Mouse (Mus musculus): Measurements from ENCODE around the gene Pih1d2. TPM values are rescaled to one million over a fixed set of nuclear protein-coding genes. Genes with fewer than 3 reads are reported as not detected.

Pih1d2 gene
- total and polyA plus RNA-seq, 3 experiments: 0.39 to 3.7 (median 2.5) TPM

DNA sequence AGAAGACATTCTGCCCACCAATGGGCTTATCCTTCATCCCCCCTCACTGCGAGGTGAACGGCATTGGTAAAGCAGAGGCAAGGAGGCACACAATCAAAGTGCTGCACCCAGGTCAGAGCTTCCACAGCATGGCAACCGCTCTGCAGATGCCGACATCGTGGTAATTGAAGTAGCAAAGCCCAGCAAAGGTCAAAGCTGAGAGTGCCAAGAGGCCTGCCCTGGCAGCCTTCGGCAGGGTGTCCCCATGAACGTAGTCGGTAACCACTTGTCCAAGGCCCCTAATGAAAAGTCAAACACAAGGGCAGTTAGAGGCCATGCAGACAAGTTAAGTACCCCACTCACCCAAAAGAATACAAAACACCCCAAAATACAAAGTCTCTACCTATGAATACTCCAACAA lies 20.1 kb upstream of the Pih1d2 start:
- no peaks in the 10 kb centered on the region for H3K9me3 ChIP-seq (replicated peaks)
- peaks cover 81% of the 10 kb centered on the region for H3K36me3 ChIP-seq (replicated peaks)
- H3K27me3 ChIP-seq (ENCODE audit: insufficient read depth, low read length): no peaks in the 10 kb centered on the region
- TF ChIP-seq GATA2 (IDR thresholded peaks at IDR 0.05; ENCODE audit: borderline replicate concordance, low read depth, low read length): no peak
- no peak for TF ChIP-seq TAL1 (conservative IDR thresholded peaks at IDR 0.05; ENCODE audit: low read depth, low read length)
- TF ChIP-seq GATA1 (IDR thresholded peaks at IDR 0.05; ENCODE audit: borderline replicate concordance, low read length): no peak
- H3K4me1 ChIP-seq (ENCODE audit: insufficient read depth, low read depth, low read length): peaks cover 17% of the 10 kb centered on the region
- DNase-seq (ENCODE audit: low spot score): no peak
- no peak overlapping the region for H3K4me3 ChIP-seq (ENCODE audit: low read depth, low read length)
- ATAC-seq (ENCODE audit: extremely low read depth, insufficient number of reproducible peaks, low FRiP score, poor library complexity, severe bottlenecking): no peak

DNA sequence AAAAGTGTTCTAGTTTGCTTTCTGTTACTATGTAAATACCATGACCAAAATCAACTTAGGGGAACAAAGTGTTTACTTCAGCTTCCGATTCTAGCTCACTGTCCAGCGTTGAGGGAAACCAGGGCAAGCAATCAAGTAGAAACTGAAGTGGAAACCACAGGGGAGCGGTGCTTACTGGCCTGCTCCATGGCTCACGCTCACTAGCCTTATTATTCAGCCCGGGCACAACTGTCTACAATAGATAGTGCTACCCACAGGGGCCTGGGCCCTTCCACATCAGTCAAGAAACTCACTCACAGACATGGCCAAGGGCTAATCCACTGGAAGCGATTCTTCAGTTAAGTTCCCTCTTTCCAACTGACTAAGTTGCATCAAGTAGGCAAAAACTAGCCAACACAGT lies 15.6 kb upstream of the Pih1d2 start:
- Histone ChIP-seq H3K36me3 (replicated peaks) (peaks cover 61% of the 10 kb centered on the region), H3K27me3 (ENCODE audit: insufficient read depth, low read length) (no peaks in the 10 kb centered on the region), H3K4me3 (ENCODE audit: low read depth, low read length) (peak overlapping the region; percentile 51; the same call in 1 of the 2 replicates), H3K9me3 (replicated peaks) (no peaks in the 10 kb centered on the region), H3K4me1 (ENCODE audit: insufficient read depth, low read depth, low read length) (peaks cover 33% of the 10 kb centered on the region)
- TF ChIP-seq TAL1 (conservative IDR thresholded peaks at IDR 0.05; ENCODE audit: low read depth, low read length) (no peak), GATA1 (IDR thresholded peaks at IDR 0.05; ENCODE audit: borderline replicate concordance, low read length) (no peak), GATA2 (IDR thresholded peaks at IDR 0.05; ENCODE audit: borderline replicate concordance, low read depth, low read length) (no peak), POLR2AphosphoS5 (IDR thresholded peaks at IDR 0.05; ENCODE audit: insufficient replicate concordance, low read depth, low read length) (no peak), CTCF (IDR thresholded peaks at IDR 0.05; ENCODE audit: low read depth, low read length) (no peak)
- DNase-seq (ENCODE audit: low spot score) (no peak), ATAC-seq (ENCODE audit: extremely low read depth, insufficient number of reproducible peaks, low FRiP score, poor library complexity, severe bottlenecking) (no peak)

DNA sequence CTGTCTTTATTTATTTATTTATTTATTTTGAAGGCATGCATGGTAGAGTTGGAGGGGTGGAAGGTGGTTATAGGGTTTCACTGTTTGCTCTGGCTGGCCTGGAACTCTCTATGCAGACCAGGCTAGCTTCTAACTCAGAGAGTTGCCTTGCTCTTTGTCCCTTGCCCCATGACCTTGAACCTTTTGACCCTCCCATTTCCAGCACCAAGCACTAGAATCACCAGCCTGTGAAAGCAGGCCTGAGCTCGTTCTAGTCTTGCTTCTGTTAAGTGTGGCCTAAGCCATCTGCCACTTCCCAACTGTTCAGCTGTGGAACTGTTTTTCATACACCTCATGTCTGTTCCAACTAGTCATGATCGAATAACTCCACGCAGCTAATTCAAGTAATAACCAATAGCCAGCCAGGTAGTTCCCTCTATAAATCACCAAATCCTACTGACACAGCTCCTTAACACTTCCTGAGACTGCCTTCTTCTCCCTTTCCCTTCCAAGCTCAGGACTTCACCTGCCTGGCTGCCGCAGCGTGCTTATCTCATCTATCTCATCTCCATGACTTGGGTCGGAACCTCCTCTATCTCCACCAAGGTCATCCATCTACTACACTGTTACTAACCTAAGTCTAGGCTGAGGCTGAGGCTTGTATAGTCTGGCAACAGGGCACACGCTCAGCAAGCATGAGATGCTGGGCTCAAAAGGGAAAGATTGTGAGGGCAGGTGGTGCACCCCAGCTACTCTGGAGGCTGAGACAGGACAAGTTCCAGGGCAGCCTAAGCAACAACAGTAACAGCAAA lies 14.9 kb upstream of the Pih1d2 start:
- TF ChIP-seq TAL1 (conservative IDR thresholded peaks at IDR 0.05; ENCODE audit: low read depth, low read length) (no peak), GATA1 (IDR thresholded peaks at IDR 0.05; ENCODE audit: borderline replicate concordance, low read length) (no peak), GATA2 (IDR thresholded peaks at IDR 0.05; ENCODE audit: borderline replicate concordance, low read depth, low read length) (no peak), POLR2AphosphoS5 (IDR thresholded peaks at IDR 0.05; ENCODE audit: insufficient replicate concordance, low read depth, low read length) (no peak), CTCF (IDR thresholded peaks at IDR 0.05; ENCODE audit: low read depth, low read length) (no peak)
- Histone ChIP-seq H3K4me3 (ENCODE audit: low read depth, low read length) (peak overlapping the region; percentile 97), H3K27me3 (ENCODE audit: insufficient read depth, low read length) (no peaks in the 10 kb centered on the region), H3K36me3 (replicated peaks) (peaks cover 56% of the 10 kb centered on the region), H3K9me3 (replicated peaks) (no peaks in the 10 kb centered on the region), H3K4me1 (ENCODE audit: insufficient read depth, low read depth, low read length) (peaks cover 35% of the 10 kb centered on the region)
- no peak for ATAC-seq (ENCODE audit: extremely low read depth, insufficient number of reproducible peaks, low FRiP score, poor library complexity, severe bottlenecking)
- no peak for DNase-seq (ENCODE audit: low spot score)

DNA sequence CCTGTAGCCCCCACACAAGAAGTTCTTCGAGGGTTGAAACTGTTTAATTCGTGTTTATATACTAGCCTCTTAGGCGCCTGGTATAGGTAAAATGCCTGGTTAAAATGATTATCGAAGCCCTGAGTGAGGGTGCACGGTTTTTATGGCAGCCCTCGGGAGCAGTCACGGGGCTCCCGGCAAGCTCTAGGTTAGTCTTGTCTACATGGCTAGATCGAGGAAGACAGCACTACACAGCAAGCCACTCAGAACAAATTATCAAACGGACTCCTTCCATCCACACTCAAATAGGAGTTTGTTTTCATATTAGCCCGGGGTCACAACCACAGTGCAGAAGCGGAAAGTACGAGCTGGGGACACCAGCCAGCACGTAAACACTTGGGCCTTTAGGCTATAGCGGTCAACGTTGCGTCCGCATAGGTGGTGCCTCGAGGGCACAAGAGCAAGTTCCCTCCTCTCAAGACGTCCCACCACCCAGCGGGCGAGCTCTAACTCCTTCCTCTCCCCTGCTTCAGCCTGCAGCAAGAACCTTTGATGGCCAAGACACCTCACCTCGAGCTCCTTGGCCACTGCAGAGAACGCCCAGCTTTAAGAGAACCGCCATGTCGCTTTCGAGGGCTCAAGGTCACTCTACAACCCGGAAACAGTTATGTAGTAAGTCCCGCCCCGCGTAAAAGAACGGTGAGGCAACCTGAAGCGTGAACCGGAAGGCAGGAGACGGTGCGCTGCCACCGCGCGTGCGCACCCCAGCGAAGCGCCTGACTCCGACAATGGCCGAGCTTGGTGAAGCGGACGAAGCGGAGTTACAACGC lies 13.7 kb upstream of the Pih1d2 start, which contains the start of the genes Sdhd and Timm8b:
TSS of gene Sdhd (minus strand) at position 624 of the 809 bp plus-strand sequence.
TSS of gene Timm8b (plus strand) at position 722 of the 809 bp plus-strand sequence.
- Histone ChIP-seq H3K9me3 (replicated peaks) (no peaks in the 10 kb centered on the region), H3K4me3 (ENCODE audit: low read depth, low read length) (peak within 1 kb of the TSS; percentile 97), H3K27me3 (ENCODE audit: insufficient read depth, low read length) (no peaks in the 10 kb centered on the region), H3K4me1 (ENCODE audit: insufficient read depth, low read depth, low read length) (peaks cover 36% of the 10 kb centered on the region), H3K36me3 (replicated peaks) (peaks cover 53% of the 10 kb centered on the region)
- DNase-seq (ENCODE audit: low spot score): peak; percentile 84
- peak; percentile 86 for ATAC-seq (ENCODE audit: extremely low read depth, insufficient number of reproducible peaks, low FRiP score, poor library complexity, severe bottlenecking)
- TF ChIP-seq GATA2 (IDR thresholded peaks at IDR 0.05; ENCODE audit: borderline replicate concordance, low read depth, low read length) (no peak), CTCF (IDR thresholded peaks at IDR 0.05; ENCODE audit: low read depth, low read length) (no peak), GATA1 (IDR thresholded peaks at IDR 0.05; ENCODE audit: borderline replicate concordance, low read length) (no peak), POLR2AphosphoS5 (IDR thresholded peaks at IDR 0.05; ENCODE audit: insufficient replicate concordance, low read depth, low read length) (no peak), TAL1 (conservative IDR thresholded peaks at IDR 0.05; ENCODE audit: low read depth, low read length) (no peak)

DNA sequence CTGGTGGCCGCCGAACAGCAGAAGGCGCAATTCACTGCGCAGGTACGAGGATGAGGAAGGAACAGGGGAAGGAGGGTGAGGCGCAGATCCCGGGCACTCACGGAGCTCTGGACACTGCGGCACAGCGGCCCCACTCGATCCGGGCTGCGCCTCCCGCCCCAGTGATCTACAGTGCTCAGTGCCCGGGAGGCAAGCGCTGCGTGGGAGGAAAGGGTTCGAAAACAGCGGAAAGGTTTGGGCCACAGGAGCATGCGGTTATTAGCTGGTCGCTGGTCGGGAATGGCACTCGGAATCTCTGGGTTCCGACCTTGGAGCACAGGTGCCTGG lies 13.2 kb upstream of the Pih1d2 start:
- TF ChIP-seq CTCF (IDR thresholded peaks at IDR 0.05; ENCODE audit: low read depth, low read length): no peak
- TF ChIP-seq GATA2 (IDR thresholded peaks at IDR 0.05; ENCODE audit: borderline replicate concordance, low read depth, low read length): no peak
- no peak for TF ChIP-seq GATA1 (IDR thresholded peaks at IDR 0.05; ENCODE audit: borderline replicate concordance, low read length)
- TF ChIP-seq POLR2AphosphoS5 (IDR thresholded peaks at IDR 0.05; ENCODE audit: insufficient replicate concordance, low read depth, low read length): no peak
- no peak for TF ChIP-seq TAL1 (conservative IDR thresholded peaks at IDR 0.05; ENCODE audit: low read depth, low read length)
- Histone ChIP-seq H3K27me3 (ENCODE audit: insufficient read depth, low read length) (no peaks in the 10 kb centered on the region), H3K9me3 (replicated peaks) (no peaks in the 10 kb centered on the region), H3K36me3 (replicated peaks) (peaks cover 52% of the 10 kb centered on the region), H3K4me1 (ENCODE audit: insufficient read depth, low read depth, low read length) (peaks cover 34% of the 10 kb centered on the region), H3K4me3 (ENCODE audit: low read depth, low read length) (peak overlapping the region; percentile 97)
- DNase-seq (ENCODE audit: low spot score): no peak
- ATAC-seq (ENCODE audit: extremely low read depth, insufficient number of reproducible peaks, low FRiP score, poor library complexity, severe bottlenecking): no peak

DNA sequence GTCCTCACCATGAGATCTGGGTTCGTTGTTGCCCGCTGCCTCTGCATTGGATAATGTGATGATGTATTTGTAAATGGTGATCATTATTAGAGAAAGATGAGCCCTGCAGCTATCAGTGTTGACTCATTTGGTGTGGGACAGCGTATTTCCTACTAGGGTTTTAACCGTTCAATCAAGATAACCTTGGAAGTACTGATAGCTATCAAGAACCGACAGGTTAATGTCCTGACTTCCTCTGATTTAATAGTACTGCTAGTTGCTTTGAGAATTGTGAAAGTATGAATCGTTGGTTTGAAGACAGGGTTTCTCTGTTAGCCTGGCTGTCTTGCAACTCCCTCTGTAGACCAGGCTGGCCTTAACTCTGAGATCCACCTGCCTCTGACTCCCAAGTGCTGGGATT lies 12.8 kb upstream of the Pih1d2 start:
- no peak for TF ChIP-seq CTCF (IDR thresholded peaks at IDR 0.05; ENCODE audit: low read depth, low read length)
- TF ChIP-seq GATA2 (IDR thresholded peaks at IDR 0.05; ENCODE audit: borderline replicate concordance, low read depth, low read length): no peak
- TF ChIP-seq POLR2AphosphoS5 (IDR thresholded peaks at IDR 0.05; ENCODE audit: insufficient replicate concordance, low read depth, low read length): no peak
- no peak for TF ChIP-seq TAL1 (conservative IDR thresholded peaks at IDR 0.05; ENCODE audit: low read depth, low read length)
- no peak for TF ChIP-seq GATA1 (IDR thresholded peaks at IDR 0.05; ENCODE audit: borderline replicate concordance, low read length)
- Histone ChIP-seq H3K36me3 (replicated peaks) (peaks cover 52% of the 10 kb centered on the region), H3K4me1 (ENCODE audit: insufficient read depth, low read depth, low read length) (peaks cover 34% of the 10 kb centered on the region), H3K27me3 (ENCODE audit: insufficient read depth, low read length) (no peaks in the 10 kb centered on the region), H3K4me3 (ENCODE audit: low read depth, low read length) (peak overlapping the region; percentile 97), H3K9me3 (replicated peaks) (no peaks in the 10 kb centered on the region)
- DNase-seq (ENCODE audit: low spot score): peak; percentile 10
- ATAC-seq (ENCODE audit: extremely low read depth, insufficient number of reproducible peaks, low FRiP score, poor library complexity, severe bottlenecking): no peak

Data from G1E (cell line).